Mouse (Mus musculus) G1E (cell line): ENCODE measurements at regions not wholly inside any gene's neighbourhood (a gene's known extent, or its start where the extent isn't known, plus 50 kb on each side); places are given as distances from the start of the nearest gene placed in this dataset.

ENCODE experiments used
- CTCF ChIP-seq: IDR thresholded peaks from 2 replicates; pipeline ENCODE4 v1.5.1; 2012; ENCODE audit warnings: low read depth, low read length, inconsistent platforms, mixed read lengths
- GATA1 ChIP-seq: IDR thresholded peaks from 2 replicates; pipeline ENCODE4 v1.6.1; 2012; ENCODE audit warnings: borderline replicate concordance, low read length, inconsistent platforms, mixed read lengths
- GATA2 ChIP-seq: IDR thresholded peaks from 2 replicates; pipeline ENCODE4 v1.6.1; 2012; ENCODE audit warnings: low read depth, low read length, inconsistent platforms, borderline replicate concordance
- POLR2AphosphoS5 ChIP-seq: IDR thresholded peaks from 2 replicates; pipeline ENCODE4 v1.6.1; 2012; ENCODE audit warnings: low read depth, low read length, inconsistent platforms; ENCODE audit not compliant: insufficient replicate concordance
- TAL1 ChIP-seq: conservative IDR thresholded peaks from 2 replicates; pipeline ENCODE4 v1.6.1; 2012; ENCODE audit warnings: low read depth, low read length, inconsistent platforms, mixed read lengths

DNA sequence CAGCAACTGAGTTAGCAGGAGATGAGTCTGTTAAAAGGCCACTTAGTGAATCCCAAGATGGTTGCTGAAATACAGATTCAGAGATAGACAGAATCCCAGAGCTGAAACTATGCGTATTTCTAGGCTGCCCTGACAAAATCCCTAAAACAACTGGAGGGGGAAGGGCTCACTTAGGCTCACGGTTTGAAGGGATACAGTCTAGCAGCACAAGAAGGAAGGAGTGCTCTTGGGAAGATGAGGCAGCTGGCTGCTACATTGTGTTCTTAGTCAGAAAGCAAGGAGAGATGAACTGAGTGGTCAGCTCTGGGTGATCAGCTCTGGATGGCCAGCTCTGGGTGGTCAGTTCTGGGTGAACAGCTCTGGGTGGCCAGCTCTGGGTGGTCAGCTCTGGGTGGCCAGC, 180.6 kb downstream of the Cbln4 start:
- TF ChIP-seq CTCF = no peak
- no peak for TF ChIP-seq GATA1
- no peak for TF ChIP-seq POLR2AphosphoS5
- TF ChIP-seq TAL1 = no peak
- TF ChIP-seq GATA2 = no peak
